Mouse (Mus musculus): Measurements from ENCODE around the gene Ampd1.

Ampd1 gene

GRCm38 (mm10) chr3:103148941-103149340 lies 75.1 kb downstream of the Ampd1 start:
- DNase-seq (ENCODE audit: low read depth, low spot score), result no peak
